Mouse (Mus musculus) kidney, postnatal 0 days (tissue): ENCODE data around the gene Dlk1. TPM values are rescaled to one million over a fixed set of nuclear protein-coding genes. Genes with fewer than 3 reads are reported as not detected.

ENCODE experiments used
- ATAC-seq: fragments of 200-750 bp; cut with Nextera tagmentation; replicated peaks from 2 replicates; pipeline ENCODE4 v1.8.0; 2017; ENCODE audit warnings: low read depth, moderate number of reproducible peaks, moderate TSS enrichment, moderate library complexity; ENCODE audit not compliant: low FRiP score
- DNase-seq: peaks from one replicate; pipeline ENCODE4 v3.0.0-alpha.2; 2016; ENCODE audit warnings: low spot score
- H3K27ac ChIP-seq: fragments of 300-500 bp; sonication (generic); 2 replicates; pipeline ENCODE4 v1.5.1; 2014; ENCODE audit warnings: mild to moderate bottlenecking
- H3K27me3 ChIP-seq: fragments of 300-500 bp; sonication (generic); 2 replicates; pipeline ENCODE4 v1.6.1; 2014; ENCODE audit warnings: low read length, mixed read lengths; ENCODE audit not compliant: insufficient read depth
- H3K36me3 ChIP-seq: fragments of 300-500 bp; sonication (generic); 2 replicates; pipeline ENCODE4 v1.6.1; 2014; ENCODE audit warnings: low read length, mixed read lengths; ENCODE audit not compliant: insufficient read depth
- H3K4me1 ChIP-seq: fragments of 300-500 bp; sonication (generic); replicated peaks from 2 replicates; pipeline ENCODE4 v1.6.1; 2014; ENCODE audit warnings: antibody characterized with exemption, low read length, mixed read lengths; ENCODE audit not compliant: insufficient read depth
- H3K4me2 ChIP-seq: fragments of 300-500 bp; sonication (generic); 2 replicates; pipeline ENCODE4 v1.6.1; 2014; ENCODE audit warnings: mild to moderate bottlenecking, low read length, moderate library complexity, mixed read lengths
- H3K4me3 ChIP-seq: fragments of 300-500 bp; sonication (generic); replicated peaks from 2 replicates; pipeline ENCODE4 v1.5.1; 2014; ENCODE audit warnings: low read depth, low read length
- H3K9ac ChIP-seq: fragments of 300-500 bp; sonication (generic); 2 replicates; pipeline ENCODE4 v1.6.1; 2014; ENCODE audit warnings: low read depth, low read length
- H3K9me3 ChIP-seq: fragments of 300-500 bp; sonication (generic); replicated peaks from 2 replicates; pipeline ENCODE4 v1.6.1; 2016; ENCODE audit warnings: low read length, inconsistent platforms, mixed read lengths
- CTCF ChIP-seq: IDR thresholded peaks from 2 replicates; pipeline ENCODE4 v1.5.1; 2016; ENCODE audit warnings: antibody characterized with exemption, low read depth, mild to moderate bottlenecking, moderate library complexity
- WGBS: fragments of 180-500 bp; shearing (Covaris S2); extraction: QIAGEN DNeasy Blood & Tissue Kit; methylation state at CpG from one replicate; pipeline ENCODE4 v1.1.7; 2014; 5-methylcytosine and 5-hydroxymethylcytosine counted together
- polyA plus RNA-seq: library from polyadenylated mRNA; unstranded; fragments of >200 nt; fragmentation: Nextera tagmentation; extraction: Ambion mirVana; gene quantifications from 2 replicates; pipeline ENCODE4 v1.2.1, GENCODE M21; 2015

Dlk1 gene
- polyA plus RNA-seq, 1 experiment from 2014 or later = 31.1 TPM

DNA sequence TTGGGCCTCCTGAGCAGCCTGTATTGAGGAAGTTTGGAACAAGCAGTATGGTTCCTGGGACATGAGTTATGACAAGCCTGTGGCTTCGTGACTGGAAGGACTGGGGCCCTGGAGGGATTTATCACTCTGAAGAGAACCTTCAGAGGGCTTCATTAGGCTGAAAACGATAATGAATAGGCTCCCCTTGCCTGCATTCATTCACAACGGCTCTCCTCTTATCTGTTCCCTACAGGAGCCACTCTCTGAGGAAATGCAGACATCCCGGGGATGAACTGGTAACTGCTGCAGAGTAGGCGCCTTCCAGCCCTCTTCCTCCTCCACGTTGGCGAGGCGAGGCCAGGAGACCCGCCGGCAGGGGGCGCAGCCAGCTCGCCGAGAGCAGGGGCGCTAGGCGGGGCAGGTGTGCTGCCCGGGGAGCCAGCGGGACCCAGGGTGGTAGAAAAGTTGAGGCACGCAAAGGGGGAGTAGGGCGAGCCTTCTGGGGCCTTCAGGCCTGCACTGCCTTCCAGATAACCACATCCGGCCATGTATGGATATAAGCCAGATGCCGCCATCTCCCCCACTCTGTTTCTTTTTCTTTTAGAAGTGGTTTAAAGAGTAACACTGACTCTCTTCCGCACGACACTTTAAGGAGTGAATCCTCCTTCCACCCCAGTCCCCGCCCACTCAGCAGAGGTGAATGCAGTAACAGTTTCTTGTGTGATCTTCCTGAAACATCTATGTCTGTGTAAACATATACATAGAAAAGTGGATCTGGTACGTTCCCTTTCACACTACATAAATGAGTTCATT, 14.9 kb upstream of the Dlk1 start:
- H3K27me3 ChIP-seq = no peaks in the 10 kb centered on the region
- peak overlapping the region; percentile 60 for H3K4me2 ChIP-seq
- H3K9me3 ChIP-seq = no peaks in the 10 kb centered on the region
- H3K9ac ChIP-seq = no peak overlapping the region
- no peaks in the 10 kb centered on the region for H3K4me1 ChIP-seq
- no peaks in the 10 kb centered on the region for H3K36me3 ChIP-seq
- DNase-seq (peak; percentile 83), ATAC-seq (no peak)
- H3K27ac ChIP-seq = no peak overlapping the region
- H3K4me3 ChIP-seq = 0 out of 2 replicates have a peak overlapping the region, but pooled peaks have one; percentile 16
- 7% methylated on average over 25 of the region's 25 CpGs for WGBS
- peak; percentile 92 for TF ChIP-seq CTCF

DNA sequence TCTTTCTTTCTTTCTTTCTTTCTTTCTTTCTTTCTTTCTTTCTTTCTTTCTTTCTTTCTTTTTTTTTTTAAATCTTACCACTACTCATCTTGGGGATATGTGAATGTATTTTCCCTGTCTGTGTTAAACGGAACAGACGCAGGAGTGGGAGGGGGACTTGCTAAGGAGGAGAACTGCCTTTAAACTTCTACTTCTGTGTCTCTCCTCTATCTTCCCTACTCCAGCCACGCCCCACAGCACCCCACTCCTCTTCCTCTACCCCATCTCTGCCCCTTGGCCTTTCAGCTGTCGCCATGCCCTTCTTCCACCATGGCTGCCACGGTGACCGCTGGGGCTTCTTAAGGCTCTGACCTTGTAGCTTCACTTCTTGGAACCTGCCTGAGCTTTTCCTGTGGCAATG, 14.2 kb upstream of the Dlk1 start:
- H3K4me2 ChIP-seq = no peak overlapping the region
- H3K9me3 ChIP-seq = no peaks in the 10 kb centered on the region
- 71% methylated on average over 6 of the region's 6 CpGs for WGBS
- no peak for TF ChIP-seq CTCF
- H3K27me3 ChIP-seq = no peaks in the 10 kb centered on the region
- no peak overlapping the region for H3K9ac ChIP-seq
- ATAC-seq (no peak), DNase-seq (no peak)
- H3K36me3 ChIP-seq = no peaks in the 10 kb centered on the region
- no peak overlapping the region for H3K27ac ChIP-seq
- no peak overlapping the region for H3K4me3 ChIP-seq
- no peaks in the 10 kb centered on the region for H3K4me1 ChIP-seq

DNA sequence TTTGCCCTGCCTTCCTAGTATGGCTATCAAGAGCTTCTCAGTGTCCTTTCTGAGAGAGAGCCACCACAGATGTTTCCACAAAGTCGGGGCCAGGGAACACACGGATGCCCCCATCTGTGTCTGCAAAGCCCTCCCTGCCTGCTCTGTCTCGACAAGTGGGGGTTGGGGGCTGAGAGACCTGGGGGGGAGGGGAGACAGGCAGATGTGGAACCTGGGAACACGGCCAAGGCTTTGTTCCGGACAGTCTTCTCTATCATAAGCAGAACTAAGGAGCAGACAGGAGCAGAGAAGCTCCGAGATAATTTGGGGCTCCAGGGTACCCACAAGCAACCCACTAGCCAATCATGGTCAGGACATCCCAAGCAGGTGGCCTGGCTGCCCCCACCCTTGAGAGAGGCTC, 12.6 kb upstream of the Dlk1 start:
- no peaks in the 10 kb centered on the region for H3K27me3 ChIP-seq
- WGBS = 53% methylated on average over 6 of the region's 6 CpGs
- no peak overlapping the region for H3K4me3 ChIP-seq
- H3K27ac ChIP-seq = no peak overlapping the region
- ATAC-seq (no peak), DNase-seq (no peak)
- H3K36me3 ChIP-seq = no peaks in the 10 kb centered on the region
- H3K9ac ChIP-seq = no peak overlapping the region
- TF ChIP-seq CTCF = no peak
- no peaks in the 10 kb centered on the region for H3K9me3 ChIP-seq
- no peak overlapping the region for H3K4me2 ChIP-seq
- no peaks in the 10 kb centered on the region for H3K4me1 ChIP-seq

DNA sequence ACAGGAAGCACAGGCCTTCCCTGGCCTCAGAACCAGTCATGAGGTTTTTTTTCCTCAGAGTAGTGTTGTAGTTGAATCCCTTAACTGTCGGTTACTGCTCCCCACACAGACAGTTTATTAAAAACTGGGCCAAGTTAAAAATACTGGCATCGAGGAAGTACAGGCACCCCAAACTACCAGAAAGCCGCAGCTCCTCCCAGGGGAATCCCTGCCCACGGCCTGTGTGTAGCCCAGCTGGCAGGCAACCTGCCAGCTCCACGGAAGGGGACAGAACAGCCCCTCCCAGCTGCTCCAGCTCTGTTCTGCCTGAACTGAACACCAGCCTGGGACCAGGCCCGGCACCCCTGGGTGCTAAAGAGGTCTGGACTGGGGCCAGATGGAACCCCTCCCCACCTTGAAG, 11.3 kb upstream of the Dlk1 start:
- Histone ChIP-seq H3K9ac (no peak overlapping the region), H3K9me3 (no peaks in the 10 kb centered on the region), H3K36me3 (no peaks in the 10 kb centered on the region), H3K4me2 (no peak overlapping the region), H3K27me3 (no peaks in the 10 kb centered on the region), H3K4me3 (no peak overlapping the region), H3K27ac (no peak overlapping the region), H3K4me1 (no peaks in the 10 kb centered on the region; the same call in 1 of the 2 replicates)
- 46% methylated on average over 6 of the region's 6 CpGs for WGBS
- DNase-seq (no peak), ATAC-seq (no peak)
- TF ChIP-seq CTCF = no peak

DNA sequence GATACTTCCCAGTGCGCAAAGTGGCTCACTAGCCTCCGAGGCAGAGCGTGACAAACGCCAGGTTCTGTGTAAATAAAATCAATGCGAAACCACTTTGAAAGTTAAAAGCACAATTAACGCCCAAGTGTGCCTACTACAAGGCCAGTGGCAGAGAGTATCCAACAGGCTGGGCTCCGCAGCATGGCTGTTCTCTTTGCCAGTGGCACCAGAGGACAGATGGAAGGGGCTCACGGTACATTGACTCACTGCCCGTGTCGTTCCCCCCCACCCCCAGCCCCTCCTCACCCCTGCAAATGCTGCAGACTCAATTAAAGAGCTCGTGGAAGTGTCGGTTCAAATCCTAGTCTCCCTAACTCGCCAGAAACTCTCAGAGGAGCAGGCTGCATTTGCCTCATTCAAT, 10.5 kb upstream of the Dlk1 start:
- no peak for TF ChIP-seq CTCF
- H3K4me1 ChIP-seq = no peaks in the 10 kb centered on the region; the same call in 1 of the 2 replicates

DNA sequence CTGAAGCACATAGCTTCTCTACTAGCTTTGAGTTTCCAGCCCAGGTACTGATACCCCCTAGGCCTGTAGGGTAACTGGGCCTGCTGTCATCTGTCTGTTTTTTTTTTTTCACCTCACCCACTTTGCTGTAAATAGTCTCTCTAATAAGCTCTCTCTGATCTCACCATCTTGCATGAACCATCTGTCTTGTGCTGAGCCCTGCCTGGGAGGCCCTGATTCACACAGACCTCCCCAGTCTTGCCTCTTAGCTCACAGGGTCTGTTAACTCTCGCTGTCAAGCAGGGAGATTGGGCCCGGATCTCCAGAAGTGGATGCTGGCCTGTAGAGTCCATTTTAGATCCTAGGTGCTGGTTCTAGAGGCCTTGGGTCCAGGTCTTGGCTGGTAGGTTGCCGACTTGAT, 9.3 kb upstream of the Dlk1 start:
- Histone ChIP-seq H3K27me3 (0 out of 2 replicates have a peak, but pooled peaks cover 3% of the 10 kb centered on the region), H3K9me3 (no peaks in the 10 kb centered on the region), H3K4me1 (no peaks in the 10 kb centered on the region; the same call in 1 of the 2 replicates), H3K36me3 (no peaks in the 10 kb centered on the region), H3K27ac (no peak overlapping the region), H3K4me3 (no peak overlapping the region), H3K9ac (no peak overlapping the region), H3K4me2 (no peak overlapping the region)
- no peak for ATAC-seq
- WGBS = 65% methylated on average over 3 of the region's 3 CpGs
- no peak for DNase-seq
- no peak for TF ChIP-seq CTCF

More for the DNA sequence above, 10.5 kb upstream of the Dlk1 start:
- Histone ChIP-seq H3K9ac (no peak overlapping the region), H3K4me2 (no peak overlapping the region), H3K27ac (no peak overlapping the region), H3K27me3 (0 out of 2 replicates have a peak, but pooled peaks cover 3% of the 10 kb centered on the region), H3K9me3 (no peaks in the 10 kb centered on the region), H3K36me3 (no peaks in the 10 kb centered on the region), H3K4me3 (no peak overlapping the region)
- WGBS = 45% methylated on average over 13 of the region's 13 CpGs
- no peak for DNase-seq
- no peak for ATAC-seq
